Mouse (Mus musculus) right cerebral cortex, adult 2 months (tissue): Measurements from ENCODE around the gene Gm1604a.
"Not testable (repeated sequence)": the region's sequence is repeated elsewhere in the genome, so short reads cannot be mapped to it uniquely, and the experiment has no call there.

Experiments
- DNase-seq, 2 experiments: peaks; one replicate each; pipeline ENCODE4 v3.0.0; 2021 to 2022; ENCODE audit warnings: low spot score in 2 of 2

Gene Gm1604a

DNA sequence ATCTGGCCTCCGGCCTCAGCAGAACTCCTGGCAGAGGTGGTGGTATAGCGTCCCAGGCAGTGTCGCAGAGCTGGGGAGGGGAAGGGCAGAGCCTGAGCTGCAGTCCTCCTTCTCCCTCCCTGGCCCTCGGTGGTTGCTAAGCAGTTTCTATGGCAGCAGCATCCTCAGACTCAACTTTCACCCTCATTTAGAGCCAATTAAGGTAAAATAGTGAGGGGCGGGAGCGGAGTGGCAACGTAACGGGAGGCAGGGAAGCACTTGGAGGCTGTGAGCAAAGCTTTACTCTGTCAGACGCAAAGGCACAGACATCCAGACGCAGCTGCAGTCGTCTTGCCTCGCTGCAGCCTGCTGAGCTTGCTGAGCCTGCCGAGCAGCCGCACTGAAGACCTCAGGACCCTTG, at the start of gene Gm1604a:
Gene Gm1604a (plus strand): TSS at position 312 of the 400 bp plus-strand sequence.
- peak; percentile 26 to 56 for DNase-seq

DNA sequence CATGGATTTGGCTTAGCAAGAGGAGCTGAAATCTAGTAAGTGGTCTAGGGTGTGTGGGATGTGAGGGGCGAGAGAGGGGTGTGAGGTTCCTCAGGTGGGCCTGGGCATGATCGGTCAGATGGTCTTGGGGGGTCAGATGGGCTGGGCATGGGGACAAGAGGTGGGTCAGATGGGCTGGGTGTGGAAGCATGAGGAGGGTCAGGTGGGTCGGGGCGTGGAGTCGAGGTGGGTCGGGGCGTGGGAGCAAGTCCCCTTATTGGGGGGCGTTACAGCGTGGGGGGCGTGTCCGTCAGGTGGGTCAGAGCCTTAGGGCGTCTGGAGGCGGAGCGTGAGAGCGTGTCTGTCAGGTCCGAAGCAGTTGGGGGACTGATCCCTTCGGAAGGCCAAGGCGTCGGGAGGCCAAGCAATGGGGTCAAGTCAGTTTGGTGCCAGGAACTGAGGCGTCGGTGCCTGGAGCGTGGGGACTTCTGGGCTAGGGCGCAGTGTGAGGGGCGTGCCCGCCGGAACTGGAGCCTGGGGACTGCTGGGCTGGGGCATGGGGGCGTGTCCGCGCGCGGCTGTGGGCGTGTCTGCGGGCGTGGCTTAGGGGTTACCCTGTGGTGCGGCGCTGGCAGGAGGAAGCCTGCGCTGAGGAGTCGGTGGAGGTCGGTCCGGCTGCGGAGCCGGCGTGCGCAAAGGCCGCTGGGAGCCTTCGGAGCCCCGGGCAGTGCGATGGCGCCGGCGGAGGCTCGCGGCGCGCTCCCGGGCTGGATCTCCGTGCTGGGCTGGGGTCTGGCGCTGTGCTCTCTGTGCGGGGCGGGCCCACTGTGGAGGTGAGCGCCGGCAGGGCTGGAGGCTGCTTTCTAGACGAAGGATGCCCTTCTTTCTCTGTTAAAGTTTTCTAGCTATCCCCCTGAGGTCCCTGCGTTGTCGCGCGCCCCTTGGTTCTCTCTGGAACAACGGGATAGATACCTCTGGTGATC, 46.8 kb upstream of the Gm1604a start, which contains the start of gene Gm49721:
Gene Gm49721 (plus strand): TSS at position 618 of the 962 bp plus-strand sequence.
- DNase-seq = peak; percentile 27 to 60

DNA sequence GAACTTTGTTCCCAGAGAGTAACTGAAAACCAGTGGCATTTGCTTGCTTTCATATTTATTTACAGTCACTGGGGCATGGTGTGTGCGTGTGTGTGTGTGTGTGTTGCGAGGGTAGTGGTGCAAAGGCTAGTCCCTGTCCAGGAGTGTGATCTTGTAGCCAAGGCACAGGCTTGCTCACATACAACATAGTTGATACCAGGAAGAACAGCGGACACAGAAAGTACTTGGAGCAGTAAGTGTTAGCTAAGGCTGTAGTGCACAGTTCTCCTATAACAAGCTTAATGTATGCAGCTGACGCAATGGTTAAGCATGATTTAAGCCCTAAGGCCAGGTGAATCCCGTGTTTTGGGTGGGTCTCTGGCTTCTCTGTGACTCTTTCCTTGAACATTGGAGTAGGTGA, 46.0 kb upstream of the Gm1604a start:
- not testable (repeated sequence) for DNase-seq

DNA sequence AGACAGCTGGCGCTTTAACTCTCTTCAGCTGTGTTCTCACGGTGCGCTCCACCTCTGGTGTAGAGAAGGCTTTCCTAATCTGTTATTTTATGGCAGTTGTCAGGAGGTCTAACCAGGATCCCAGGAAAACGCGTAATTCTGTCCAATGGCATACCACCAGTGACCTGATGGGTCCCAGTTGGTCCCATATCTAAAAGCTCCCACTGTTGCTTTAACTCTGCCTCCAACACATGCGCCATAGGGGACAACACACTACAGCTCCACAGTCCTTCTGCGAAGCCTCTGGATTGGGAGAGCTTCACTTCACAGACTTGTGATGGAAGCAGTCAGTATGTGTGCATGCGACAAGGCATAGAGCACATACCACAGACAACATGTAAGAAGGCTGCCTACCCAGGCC, 45.2 kb upstream of the Gm1604a start:
- not testable (repeated sequence) for DNase-seq

DNA sequence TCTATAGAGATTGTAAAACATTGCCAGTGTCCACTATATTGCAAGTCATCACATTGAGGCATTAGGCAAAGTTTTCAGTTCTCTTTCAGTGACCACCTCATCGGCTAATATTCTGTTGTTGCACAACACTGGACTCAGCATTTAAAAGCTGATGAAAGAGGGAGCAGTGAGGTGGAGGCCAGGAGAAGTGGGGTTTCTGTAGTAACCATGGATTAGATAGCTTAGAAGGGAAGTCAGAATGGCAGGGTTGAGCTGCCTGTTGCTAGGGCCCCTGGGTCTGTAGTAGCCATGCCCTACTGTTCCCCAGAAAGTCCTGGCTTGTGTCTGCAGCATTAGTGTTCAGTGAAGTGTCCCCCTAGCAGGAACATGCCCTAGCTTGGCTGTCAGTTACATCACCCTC, 39.2 kb upstream of the Gm1604a start:
- not testable (repeated sequence) for DNase-seq

DNA sequence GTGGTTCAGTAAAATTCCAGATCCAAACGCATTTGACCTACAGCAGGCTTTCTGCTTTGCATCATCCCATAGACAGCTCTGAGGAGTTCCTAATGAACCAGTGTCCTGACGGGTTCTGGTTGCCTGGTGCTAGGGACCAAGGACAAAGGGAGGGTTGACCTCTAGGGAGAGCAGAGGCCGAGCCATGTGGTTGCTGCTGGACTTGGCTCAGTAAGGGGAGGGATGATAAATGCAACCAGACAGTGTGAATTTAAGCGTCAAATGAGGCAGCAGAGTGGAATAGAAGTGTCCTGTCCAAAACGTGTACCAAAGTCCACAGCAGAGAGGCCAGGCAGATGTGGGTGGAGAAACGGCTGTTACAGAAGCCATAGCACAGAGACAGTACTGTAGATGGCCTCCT, 29.9 kb upstream of the Gm1604a start:
- DNase-seq = not testable (repeated sequence)

DNA sequence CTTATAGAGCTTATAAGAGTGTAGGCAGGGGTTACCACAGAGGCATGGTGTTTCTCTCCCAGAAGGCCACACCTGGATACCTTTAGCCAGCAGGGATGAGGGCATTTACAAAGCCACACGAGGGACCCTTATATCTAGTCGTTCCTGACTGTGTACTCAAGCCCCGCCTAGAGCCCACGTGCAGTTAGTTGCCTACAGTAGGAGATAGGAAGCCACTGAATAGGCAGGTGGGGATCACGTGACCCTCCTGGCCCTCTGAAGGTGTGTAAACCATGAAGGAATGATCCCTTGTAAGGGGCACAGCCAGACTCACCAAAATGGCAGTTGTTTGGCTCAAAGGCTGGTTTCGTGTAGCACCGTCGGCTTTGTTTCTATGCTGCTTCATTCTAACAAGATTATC, 28.5 kb upstream of the Gm1604a start:
- not testable (repeated sequence) for DNase-seq

DNA sequence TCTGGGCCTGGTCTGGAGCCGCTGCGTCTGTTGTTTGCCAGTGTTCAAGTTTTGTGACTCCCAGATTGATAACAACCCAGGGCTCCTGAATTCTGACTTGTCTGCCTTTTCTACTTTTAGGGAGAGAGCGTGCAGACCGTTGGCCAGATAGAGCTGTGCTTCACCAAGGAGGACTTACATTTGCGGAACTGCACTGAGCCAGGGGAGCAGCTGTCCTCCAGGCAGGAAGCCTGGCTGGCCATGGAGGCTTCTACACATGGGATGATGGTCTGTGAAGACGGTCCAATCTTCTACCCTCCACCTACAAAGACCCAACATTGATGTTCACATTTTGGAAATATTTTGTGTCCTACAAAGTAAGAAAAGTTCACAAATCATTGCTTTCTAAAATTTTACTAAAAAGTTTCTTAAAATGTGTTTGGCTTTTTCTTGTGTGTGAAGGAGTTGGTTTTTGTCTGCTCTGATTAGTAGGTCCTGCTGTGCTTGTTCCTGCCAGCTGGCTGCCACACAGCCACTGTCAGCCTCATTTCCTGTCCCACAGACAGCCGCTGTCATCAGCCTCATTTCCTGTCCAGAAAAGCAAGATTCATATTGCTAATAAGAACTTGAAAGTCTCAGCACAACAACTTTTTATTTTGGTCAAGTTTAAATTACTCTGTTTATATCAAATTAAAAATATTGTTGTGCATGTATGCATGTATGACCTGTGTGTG, 27.4 kb upstream of the Gm1604a start:
- DNase-seq = not testable (repeated sequence)

DNA sequence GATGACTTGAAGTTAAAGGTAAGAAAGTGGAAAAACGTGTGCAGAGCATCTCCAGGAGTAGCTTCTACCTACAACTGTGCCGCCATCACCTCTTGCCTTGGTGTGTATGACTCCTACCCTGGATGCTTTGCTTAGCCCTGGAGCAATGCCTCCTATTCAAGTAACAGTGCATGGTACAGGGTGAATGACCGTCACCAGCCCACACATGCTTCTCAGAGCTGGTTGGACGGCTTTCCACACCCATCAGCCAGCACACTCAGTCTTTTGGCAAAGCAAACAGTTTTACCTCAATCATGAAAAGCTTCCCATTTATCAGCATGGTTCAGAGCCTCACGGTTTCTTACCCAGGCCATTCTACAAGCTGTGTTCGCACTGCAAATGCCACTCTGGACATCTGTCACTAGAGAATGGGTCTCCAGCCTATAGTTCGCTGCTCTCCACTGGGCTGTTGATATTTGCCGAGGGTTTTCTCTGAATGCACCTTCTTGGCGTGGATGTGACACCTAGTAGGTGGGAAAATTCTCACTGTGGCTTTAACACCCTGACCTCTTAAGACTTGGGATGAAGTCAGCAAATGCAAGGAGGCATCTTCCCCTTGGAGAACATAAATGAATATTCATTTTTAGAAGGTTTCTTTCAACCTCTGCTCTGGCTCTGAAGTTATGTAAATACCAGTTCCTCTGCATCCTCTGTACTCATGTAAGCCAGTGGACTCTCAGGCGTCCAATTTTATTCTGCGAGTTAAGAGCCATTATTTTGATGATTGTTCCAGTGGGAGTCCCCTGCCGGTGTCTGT, 23.4 kb upstream of the Gm1604a start:
- DNase-seq = not testable (repeated sequence)

DNA sequence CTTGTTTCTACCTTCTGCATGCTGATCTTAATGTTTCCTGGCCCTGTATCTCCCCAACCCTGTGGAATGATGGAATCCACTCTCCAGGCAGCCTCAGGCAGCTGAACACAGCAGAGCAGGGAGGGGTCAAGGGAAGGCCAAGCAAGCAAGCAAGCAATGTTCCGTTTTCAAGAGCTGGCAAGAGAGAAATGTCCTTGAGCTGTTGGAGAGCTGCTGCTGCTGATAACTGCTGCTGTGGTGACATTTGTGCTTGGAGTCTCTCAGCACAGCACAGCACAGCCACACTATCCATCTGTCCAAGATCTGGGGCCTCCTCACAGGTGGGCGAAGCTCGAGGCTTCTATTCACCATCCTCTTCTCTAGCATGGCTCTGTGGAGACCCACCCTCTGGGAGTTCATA, 22.0 kb upstream of the Gm1604a start:
- not testable (repeated sequence) for DNase-seq

DNA sequence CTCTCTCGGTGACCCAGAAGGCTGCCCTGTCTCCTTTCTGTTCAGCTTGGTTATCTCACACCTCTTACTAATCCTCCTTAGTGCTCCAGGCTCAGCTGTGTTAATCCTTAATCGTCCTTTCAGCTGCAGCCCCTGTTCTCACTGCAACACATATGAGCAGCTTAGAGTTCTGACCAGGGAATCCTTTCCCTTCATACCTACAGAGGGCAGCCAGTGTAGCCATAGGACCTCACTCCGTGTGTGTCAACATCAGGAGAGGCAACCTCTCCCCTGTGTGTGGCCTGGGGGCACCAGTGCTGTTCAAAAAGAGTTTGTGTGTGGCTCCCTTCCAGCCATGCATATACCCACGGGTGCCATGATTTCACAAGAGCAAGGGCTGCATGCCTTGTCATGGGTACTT, 19.7 kb upstream of the Gm1604a start:
- DNase-seq = not testable (repeated sequence)

DNA sequence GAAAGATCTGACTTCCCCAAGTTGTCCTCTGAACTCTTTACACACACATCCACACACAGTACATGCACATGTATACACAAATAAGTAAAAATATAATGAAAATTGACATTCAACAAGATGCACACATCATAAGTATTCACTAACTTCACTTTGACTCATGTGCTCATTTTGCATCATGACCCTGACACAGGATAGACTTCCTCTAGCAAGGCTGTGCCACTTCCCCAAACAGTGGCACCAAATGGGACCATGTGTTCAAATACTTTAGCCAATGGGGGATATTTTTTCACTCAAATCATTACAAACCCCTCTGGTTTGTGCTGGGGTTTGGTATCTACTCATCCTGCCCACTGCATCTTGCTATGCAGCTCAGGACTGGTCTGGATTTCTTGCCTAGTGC, 16.5 kb upstream of the Gm1604a start:
- not testable (repeated sequence) for DNase-seq

DNA sequence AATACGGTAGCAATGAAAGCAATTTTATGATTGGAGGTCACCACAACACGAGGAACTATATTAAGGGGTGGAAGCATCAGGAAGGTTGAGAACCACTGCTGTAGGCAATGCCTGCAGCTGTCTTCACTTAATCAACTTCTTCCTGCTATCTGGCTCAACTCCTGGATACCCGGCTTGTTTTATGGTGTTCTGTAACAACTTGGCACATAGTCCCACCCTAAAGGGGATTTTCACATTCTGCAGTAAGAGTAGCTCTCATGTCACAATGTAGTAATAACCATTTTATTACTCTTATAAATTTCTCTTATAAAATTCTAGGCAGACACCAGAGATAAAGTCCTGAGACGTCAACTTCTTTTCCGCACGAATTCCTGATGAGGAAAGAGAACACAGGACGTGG, 15.9 kb upstream of the Gm1604a start:
- DNase-seq = not testable (repeated sequence)

DNA sequence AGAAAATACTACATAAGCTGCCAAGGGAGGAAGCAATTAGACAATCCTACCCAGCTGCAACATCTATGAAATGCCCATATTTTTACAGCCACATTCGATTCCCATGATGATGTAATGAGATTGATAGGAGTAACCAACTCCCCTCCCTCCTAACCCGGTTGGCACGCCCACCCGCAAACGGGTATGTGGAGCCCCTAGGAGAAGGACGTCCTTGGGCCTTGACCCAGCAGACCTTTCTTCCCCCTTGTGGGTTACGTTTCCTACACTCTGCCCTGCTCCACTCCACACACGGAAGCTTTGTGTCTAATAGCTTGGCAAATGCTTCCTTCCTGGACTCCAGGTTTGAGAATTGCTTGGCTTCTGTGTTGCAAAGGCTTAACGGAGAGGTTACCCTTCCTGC, 15.5 kb upstream of the Gm1604a start:
- not testable (repeated sequence) for DNase-seq

DNA sequence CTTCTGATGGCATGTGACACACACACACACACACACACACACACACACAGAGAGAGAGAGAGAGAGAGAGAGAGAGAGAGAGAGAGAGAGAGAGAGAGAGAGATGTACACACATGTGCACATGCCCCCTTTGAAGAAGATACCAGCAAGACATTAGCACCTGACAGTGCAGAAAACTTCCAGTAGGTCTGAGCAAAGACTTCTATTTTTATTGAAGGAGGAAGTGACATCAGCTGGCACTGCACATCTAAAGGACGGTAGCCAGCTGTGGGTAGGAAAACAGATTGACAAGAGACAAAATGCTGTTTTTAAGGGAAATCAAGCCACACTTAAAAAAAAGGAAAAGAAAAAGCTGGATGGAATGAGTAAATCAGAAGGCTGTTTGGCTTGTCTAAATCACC, 11.2 kb upstream of the Gm1604a start:
- not testable (repeated sequence) for DNase-seq

DNA sequence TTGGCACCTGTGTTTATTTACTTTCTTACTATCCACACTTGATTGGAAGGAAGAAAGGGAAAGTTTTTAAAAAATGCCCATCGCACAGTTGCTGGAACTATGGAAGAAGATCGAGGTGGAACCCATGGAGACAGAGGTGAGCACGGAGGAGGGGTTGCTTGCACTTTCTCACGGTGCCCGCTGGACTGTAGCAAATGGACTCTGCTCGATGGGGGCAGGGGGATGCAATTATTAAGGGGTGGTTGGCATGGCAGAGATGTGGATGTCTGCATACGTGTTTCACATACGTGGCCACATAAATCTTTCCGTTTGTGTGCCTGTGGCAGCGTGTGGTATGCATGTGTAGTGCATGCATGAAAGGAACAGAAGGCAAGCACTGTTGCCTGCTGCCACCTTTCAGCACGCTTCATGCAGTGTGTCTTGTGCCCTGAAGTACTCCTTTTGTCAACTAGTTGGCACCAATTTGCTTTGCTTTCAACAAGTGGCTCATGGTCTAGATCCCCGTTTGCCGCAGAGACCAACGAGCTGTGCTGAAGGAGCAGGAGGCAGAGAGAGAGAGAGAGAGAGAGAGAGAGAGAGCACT, 487 bp downstream of the Gm1604a start:
- DNase-seq = not testable (repeated sequence)

DNA sequence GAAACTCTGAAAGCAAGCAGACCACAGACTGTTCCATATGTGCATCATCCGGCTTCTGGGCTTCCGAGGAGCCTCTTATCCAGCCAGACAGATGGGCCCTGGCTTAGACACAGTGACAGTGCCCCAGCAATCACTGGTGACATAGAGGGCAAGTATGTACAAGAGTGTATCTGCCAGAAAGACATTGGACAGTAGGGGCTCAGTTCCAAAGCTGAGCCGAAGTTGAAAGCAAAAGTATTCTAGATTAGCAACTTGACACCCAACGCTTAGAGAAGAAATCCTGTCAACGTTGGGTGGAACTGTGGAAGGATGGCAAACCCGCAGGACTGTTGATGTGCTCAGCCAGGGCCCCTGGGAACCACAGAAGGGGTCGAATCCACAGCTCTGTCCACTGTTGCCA, 4.8 kb downstream of the Gm1604a start:
- DNase-seq = not testable (repeated sequence)

DNA sequence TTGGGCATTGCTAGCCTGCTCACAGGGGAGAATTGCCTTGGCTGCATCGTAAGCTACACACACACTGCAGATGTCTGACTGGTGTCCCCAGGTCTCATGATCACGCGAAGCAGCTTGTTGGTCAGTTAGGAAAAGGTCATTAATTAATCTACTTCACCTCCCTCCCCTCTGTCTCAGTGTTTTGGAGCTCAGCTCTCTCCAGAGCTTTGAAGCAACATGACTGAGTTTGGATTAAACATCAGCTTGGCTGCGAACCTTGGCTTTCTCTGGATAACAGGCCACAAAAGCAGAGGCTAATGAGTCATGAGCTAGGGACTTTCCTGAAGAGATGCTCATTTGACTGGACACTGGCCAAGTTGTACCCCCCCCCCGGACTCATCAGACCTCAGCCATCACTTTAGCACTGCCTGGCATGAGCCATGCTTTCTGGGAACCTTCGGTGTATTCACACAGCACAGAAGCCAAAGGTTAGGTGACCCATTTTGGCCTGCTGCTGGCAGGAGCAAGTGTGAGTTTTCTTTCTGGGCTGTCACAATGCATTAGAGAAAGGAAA, 5.3 kb downstream of the Gm1604a start:
- DNase-seq = not testable (repeated sequence)

DNA sequence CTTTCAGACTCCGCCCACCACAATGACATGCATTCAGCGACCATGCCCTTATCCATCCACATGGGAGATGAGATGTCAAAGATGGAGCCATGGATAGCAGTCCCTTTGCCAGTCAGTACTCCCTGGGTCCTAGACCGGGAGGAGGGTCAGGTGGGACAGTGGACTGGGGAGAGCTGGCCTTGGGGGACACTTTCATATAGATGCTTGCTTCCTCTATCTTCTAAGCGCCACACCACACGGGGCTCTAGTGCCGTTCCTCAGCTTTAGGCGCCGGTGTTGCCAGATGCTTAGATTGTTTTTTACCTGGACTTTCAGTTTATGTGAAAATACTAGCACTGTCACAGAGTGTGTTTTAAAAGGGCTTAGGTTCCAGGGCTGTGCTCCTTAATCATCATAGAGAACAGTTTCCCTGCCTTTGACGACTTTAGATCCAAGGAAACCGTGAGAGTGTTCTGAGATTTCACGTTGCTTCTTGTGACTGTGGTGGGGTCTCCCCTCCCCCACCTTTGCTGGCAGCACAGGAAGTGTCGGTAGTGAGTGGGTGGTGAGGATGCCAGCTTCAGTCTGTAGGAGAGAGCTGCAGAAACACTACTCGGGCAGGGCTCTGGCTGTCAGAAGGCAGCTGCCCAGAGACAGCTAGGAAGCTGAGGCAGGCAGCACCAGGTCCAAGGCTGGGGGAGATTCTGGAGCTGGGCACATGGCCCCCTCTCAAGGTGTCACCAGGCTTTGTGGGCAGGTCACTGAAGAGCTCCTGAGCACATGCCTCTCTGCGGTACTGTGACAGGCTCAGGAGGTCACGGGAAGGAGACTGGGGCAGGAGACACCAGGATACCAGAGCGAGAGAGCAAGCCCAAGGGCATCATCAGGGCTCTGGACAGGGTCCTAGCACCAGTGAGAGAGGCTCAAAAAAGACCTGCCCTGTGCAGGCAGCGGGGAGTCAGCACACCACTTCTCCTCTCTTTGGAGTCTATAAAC, 8.1 kb downstream of the Gm1604a start:
- DNase-seq = not testable (repeated sequence)
